Mouse (Mus musculus) testis, adult 2 months (tissue): ENCODE data around the gene Sema5a. TPM values are rescaled to one million over a fixed set of nuclear protein-coding genes. Genes with fewer than 3 reads are reported as not detected.

Experiments
- H3K27ac ChIP-seq: fragments of 200-500 bp; 2 replicates; pipeline ENCODE4 v1.5.1; 2012; ENCODE audit warnings: low read depth, low read length; ENCODE audit not compliant: control insufficient read depth, insufficient read depth
- H3K27me3 ChIP-seq: fragments of 200-500 bp; 2 replicates; pipeline ENCODE4 v1.6.1; 2012; ENCODE audit warnings: mild to moderate bottlenecking, low read length, moderate library complexity; ENCODE audit not compliant: control insufficient read depth, insufficient read depth
- H3K36me3 ChIP-seq: fragments of 200-500 bp; 2 replicates; pipeline ENCODE4 v1.6.1; 2012; ENCODE audit warnings: mild to moderate bottlenecking, low read length; ENCODE audit not compliant: control insufficient read depth, insufficient read depth
- H3K4me1 ChIP-seq: fragments of 200-500 bp; 2 replicates; pipeline ENCODE4 v1.6.1; 2012; ENCODE audit warnings: low read length; ENCODE audit not compliant: control insufficient read depth, insufficient read depth
- H3K4me3 ChIP-seq: fragments of 200-500 bp; 2 replicates; pipeline ENCODE4 v1.5.1; 2012; ENCODE audit warnings: low read depth, mild to moderate bottlenecking, low read length, moderate library complexity, mixed read lengths; ENCODE audit not compliant: control insufficient read depth
- CTCF ChIP-seq: fragments of 200-500 bp; IDR thresholded peaks from 2 replicates; pipeline ENCODE4 v1.5.1; 2012; ENCODE audit warnings: low read depth, mild to moderate bottlenecking, inconsistent platforms, low read length, moderate library complexity; ENCODE audit not compliant: control insufficient read depth, insufficient read depth, insufficient replicate concordance
- POLR2A ChIP-seq: fragments of 200-500 bp; IDR thresholded peaks from 2 replicates; pipeline ENCODE4 v1.6.1; 2012; ENCODE audit warnings: low read depth, mild to moderate bottlenecking, inconsistent platforms, low read length, moderate library complexity; ENCODE audit not compliant: control insufficient read depth
- polyA plus RNA-seq: library from polyadenylated mRNA; depleted of rRNA; stranded (reverse); fragments of >200 nt; gene quantifications from 2 replicates; pipeline ENCODE4 v1.2.3, GENCODE M21; 2012

Sema5a gene
- polyA plus RNA-seq, 1 experiment = 4.5 TPM

GRCm38 (mm10) chr15:32596574-32596973 lies 352.0 kb downstream of the Sema5a start:
- H3K4me3 ChIP-seq = no peak overlapping the region
- H3K36me3 ChIP-seq = no peaks in the 10 kb centered on the region
- no peak for TF ChIP-seq CTCF
- no peaks in the 10 kb centered on the region for H3K4me1 ChIP-seq
- no peaks in the 10 kb centered on the region for H3K27me3 ChIP-seq
- no peak overlapping the region for H3K27ac ChIP-seq

DNA sequence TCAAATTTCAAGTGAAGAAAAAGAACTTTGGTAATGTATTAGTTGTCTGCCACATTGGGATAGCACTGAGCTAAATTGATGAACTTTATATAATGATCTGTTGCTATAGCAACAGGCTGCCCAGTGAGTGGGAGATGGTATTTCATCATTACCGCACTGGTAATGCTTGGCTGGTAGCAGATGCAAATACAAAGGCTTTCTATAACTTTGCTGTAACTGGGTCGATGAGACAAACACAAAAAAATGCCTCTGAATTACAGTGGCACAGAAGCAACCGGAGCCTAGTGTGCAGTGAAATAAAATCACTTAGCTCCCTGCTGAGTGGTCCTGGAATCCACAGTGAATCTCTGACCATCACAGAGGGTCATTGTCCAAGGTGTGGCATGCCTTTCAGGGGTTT lies 352.6 kb downstream of the Sema5a start:
- Histone ChIP-seq H3K36me3 (no peaks in the 10 kb centered on the region), H3K4me3 (no peak overlapping the region), H3K4me1 (no peaks in the 10 kb centered on the region), H3K27me3 (no peaks in the 10 kb centered on the region), H3K27ac (no peak overlapping the region)
- TF ChIP-seq CTCF (no peak), POLR2A (no peak)

- Histone ChIP-seq H3K27me3 (no peaks in the 10 kb centered on the region), H3K4me1 (no peaks in the 10 kb centered on the region), H3K4me3 (no peak overlapping the region), H3K27ac (no peak overlapping the region), H3K36me3 (no peaks in the 10 kb centered on the region)
- TF ChIP-seq POLR2A (no peak), CTCF (no peak)
Observed at GRCm38 (mm10) chr15:32607236-32607635, 362.6 kb downstream of the Sema5a start.

DNA sequence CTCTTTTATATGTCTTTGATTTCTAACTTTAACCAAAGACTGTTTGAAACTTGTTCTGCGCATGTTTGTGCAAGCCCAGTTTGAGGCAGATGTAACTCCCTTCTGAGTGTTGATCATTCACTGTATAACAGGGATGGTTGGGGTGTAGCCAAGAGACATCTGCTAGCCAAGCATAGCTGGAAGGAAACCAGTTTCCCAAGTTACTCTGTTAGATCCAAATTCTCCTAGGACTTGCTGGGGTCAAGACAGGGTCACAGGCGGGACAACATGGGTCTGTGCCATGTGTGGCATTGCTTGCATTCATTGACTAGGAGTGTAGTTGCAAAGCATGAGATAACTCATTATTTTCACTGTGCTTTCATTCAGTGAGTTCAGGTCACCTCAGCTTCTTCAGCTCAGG lies 366.2 kb downstream of the Sema5a start:
- Histone ChIP-seq H3K4me1 (no peaks in the 10 kb centered on the region), H3K27me3 (no peaks in the 10 kb centered on the region), H3K36me3 (no peaks in the 10 kb centered on the region), H3K27ac (no peak overlapping the region), H3K4me3 (no peak overlapping the region)
- TF ChIP-seq POLR2A (no peak), CTCF (no peak)

- H3K4me3 ChIP-seq = no peak overlapping the region
- H3K4me1 ChIP-seq = no peaks in the 10 kb centered on the region
- TF ChIP-seq POLR2A (no peak), CTCF (no peak)
- H3K27ac ChIP-seq = no peak overlapping the region
- H3K36me3 ChIP-seq = no peaks in the 10 kb centered on the region
- no peaks in the 10 kb centered on the region for H3K27me3 ChIP-seq
Observed at GRCm38 (mm10) chr15:32611201-32611600, 366.6 kb downstream of the Sema5a start.

- Histone ChIP-seq H3K36me3 (no peaks in the 10 kb centered on the region), H3K4me1 (no peaks in the 10 kb centered on the region), H3K27ac (no peak overlapping the region), H3K4me3 (no peak overlapping the region), H3K27me3 (no peaks in the 10 kb centered on the region)
- no peak for TF ChIP-seq POLR2A
- no peak for TF ChIP-seq CTCF
Observed at GRCm38 (mm10) chr15:32613718-32614117, 369.1 kb downstream of the Sema5a start.

DNA sequence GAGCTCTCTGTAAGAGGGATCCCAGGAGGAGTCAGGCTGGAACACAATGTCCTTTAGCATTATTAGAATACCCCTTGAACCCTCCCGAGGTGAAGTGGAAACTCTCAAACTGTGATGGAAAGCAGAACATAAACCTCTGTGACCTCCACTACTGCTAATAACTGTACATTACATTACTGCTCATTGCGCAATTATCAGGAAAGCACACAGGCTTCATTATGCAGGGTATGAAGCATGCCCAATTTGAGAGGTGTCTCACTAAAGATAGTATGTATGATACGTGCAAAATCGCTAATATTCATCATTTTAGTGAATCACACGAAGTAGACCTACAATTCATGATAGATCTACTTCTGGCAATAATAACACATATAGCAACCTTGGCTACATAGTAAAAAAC lies 371.2 kb downstream of the Sema5a start:
- no peaks in the 10 kb centered on the region for H3K27me3 ChIP-seq
- H3K27ac ChIP-seq = no peak overlapping the region
- no peaks in the 10 kb centered on the region for H3K36me3 ChIP-seq
- TF ChIP-seq POLR2A (no peak), CTCF (no peak)
- no peak overlapping the region for H3K4me3 ChIP-seq
- no peaks in the 10 kb centered on the region for H3K4me1 ChIP-seq

- Histone ChIP-seq H3K36me3 (no peaks in the 10 kb centered on the region), H3K27me3 (no peaks in the 10 kb centered on the region), H3K27ac (no peak overlapping the region), H3K4me3 (no peak overlapping the region), H3K4me1 (no peaks in the 10 kb centered on the region)
- no peak for TF ChIP-seq CTCF
- TF ChIP-seq POLR2A = no peak
Observed at GRCm38 (mm10) chr15:32619199-32619598, 374.6 kb downstream of the Sema5a start.
